Mouse (Mus musculus) stomach, postnatal 0 days (tissue): ENCODE data around the gene Gm10073.

ENCODE experiments used
- CTCF ChIP-seq: IDR thresholded peaks from 2 replicates; pipeline ENCODE4 v1.5.1; 2016; ENCODE audit warnings: antibody characterized with exemption, low read depth, mild to moderate bottlenecking, moderate library complexity
- EP300 ChIP-seq: optimal IDR thresholded peaks from 2 replicates; pipeline ENCODE3; 2016; ENCODE audit warnings: antibody characterized with exemption

- TF ChIP-seq CTCF: no peak
- no peak for TF ChIP-seq EP300
Observed at GRCm38 (mm10) chr8:106579510-106579909, 6.2 kb upstream of the Gm10073 start.
